In genomic region chr7:131966023-131966915, GRCm38 (mm10) we compare ENCODE assay signal across 10 mouse cellular contexts. TPM values are rescaled to one million over a fixed set of nuclear protein-coding genes. Genes with fewer than 3 reads are reported as not detected.
DNase-seq lines count a peak whose midpoint lies in the region; ATAC-seq and TF ChIP-seq lines count a peak whose summit lies in the region.
"Had no signal": no experiment of that assay in that cellular context is flagged by ENCODE, and none has a peak within 500 bp of the region (broad histone marks: within the 10 kb centered on the region; RNA-seq: fewer than 3 reads in every experiment).

Gene Gpr26, plus strand, starts transcription at chr7:131966460.

- peaks cover 62% of the 10 kb centered on the region for H3K27me3 ChIP-seq in heart, embryonic 13.5 days (replicated peaks)
- H3K27me3 ChIP-seq in embryonic facial prominence, embryonic 15.5 days = peaks cover 69% of the 10 kb centered on the region
- H3K27me3 ChIP-seq in midbrain, postnatal 0 days (ENCODE audit: insufficient read depth, low read length) = no peaks in the 10 kb centered on the region

- ATAC-seq in heart, embryonic 13.5 days (ENCODE audit: extremely low read depth, insufficient number of reproducible peaks, low FRiP score, low TSS enrichment) = no peak
- peak; percentile 44; the same call in 1 of the 2 replicates for ATAC-seq in embryonic facial prominence, embryonic 15.5 days (ENCODE audit: insufficient number of reproducible peaks, low FRiP score, low TSS enrichment, low read depth)
- ATAC-seq in midbrain, postnatal 0 days (ENCODE audit: low FRiP score) = peak; percentile 80

- H3K27ac ChIP-seq in heart, embryonic 13.5 days (replicated peaks) = no peak within 1 kb of the TSS
- no peak within 1 kb of the TSS for H3K27ac ChIP-seq in embryonic facial prominence, embryonic 15.5 days (replicated peaks)
- H3K27ac ChIP-seq in midbrain, postnatal 0 days (ENCODE audit: low read depth, low read length) = peak within 1 kb of the TSS; percentile 89
- H3K27ac ChIP-seq: kidney, postnatal 0 days had no signal

- no peaks in the 10 kb centered on the region for H3K4me1 ChIP-seq in heart, embryonic 13.5 days
- H3K4me1 ChIP-seq in embryonic facial prominence, embryonic 15.5 days = peaks cover 11% of the 10 kb centered on the region
- peaks cover 23% of the 10 kb centered on the region for H3K4me1 ChIP-seq in midbrain, postnatal 0 days (ENCODE audit: insufficient read depth, low read length)

- no peaks in the 10 kb centered on the region for H3K36me3 ChIP-seq in heart, embryonic 13.5 days
- H3K36me3 ChIP-seq in embryonic facial prominence, embryonic 15.5 days = no peaks in the 10 kb centered on the region
- H3K36me3 ChIP-seq in midbrain, postnatal 0 days (ENCODE audit: insufficient read depth, low read length) = no peaks in the 10 kb centered on the region

- DNase-seq in heart, adult 8-10 months (ENCODE audit: low spot score) = no peak
- DNase-seq in layer of hippocampus, adult 9-11 months = peak; percentile 53
- DNase-seq in midbrain, postnatal 0 days (ENCODE audit: low spot score) = peak; percentile 51
- no peak for DNase-seq in gastrocnemius, postnatal 10 days
- no peak for DNase-seq in kidney, postnatal 4 days
- DNase-seq in urinary bladder, postnatal 14 days (ENCODE audit: low spot score) = no peak

- H3K4me3 ChIP-seq in heart, embryonic 13.5 days = 0 out of 2 replicates have a peak within 1 kb of the TSS, but pooled peaks have one; percentile 17
- peak within 1 kb of the TSS; percentile 18 for H3K4me3 ChIP-seq in embryonic facial prominence, embryonic 15.5 days (replicated peaks)
- H3K4me3 ChIP-seq in midbrain, postnatal 0 days (ENCODE audit: low read depth, low read length) = peak within 1 kb of the TSS; percentile 67

- TF ChIP-seq CTCF in midbrain, postnatal 0 days (IDR thresholded peaks at IDR 0.05) = peak; percentile 51

- 2% methylated on average over 32 of the region's 32 CpGs for WGBS in heart, embryonic 13.5 days
- WGBS in embryonic facial prominence, embryonic 15.5 days = 2% methylated on average over 30 of the region's 32 CpGs
- under 1% methylated on average over 31 of the region's 32 CpGs for WGBS in midbrain, postnatal 0 days

- H3K4me2 ChIP-seq in heart, embryonic 13.5 days = peak within 1 kb of the TSS; percentile 7; the same call in 1 of the 2 replicates
- H3K4me2 ChIP-seq in embryonic facial prominence, embryonic 15.5 days (replicated peaks) = peak within 1 kb of the TSS; percentile 39
- H3K4me2 ChIP-seq in midbrain, postnatal 0 days (ENCODE audit: low read depth, low read length, poor library complexity, severe bottlenecking) = peak within 1 kb of the TSS; percentile 83

- no peak within 1 kb of the TSS for H3K9ac ChIP-seq in heart, embryonic 13.5 days
- H3K9ac ChIP-seq in embryonic facial prominence, embryonic 15.5 days = no peak within 1 kb of the TSS
- H3K9ac ChIP-seq in midbrain, postnatal 0 days (replicated peaks; ENCODE audit: low read length, poor library complexity, severe bottlenecking) = peak within 1 kb of the TSS; percentile 81

- no peaks in the 10 kb centered on the region for H3K9me3 ChIP-seq in heart, embryonic 13.5 days
- no peaks in the 10 kb centered on the region for H3K9me3 ChIP-seq in embryonic facial prominence, embryonic 15.5 days (replicated peaks)
- H3K9me3 ChIP-seq in midbrain, postnatal 0 days (ENCODE audit: low read length) = no peaks in the 10 kb centered on the region

RNA-seq across cellular contexts. Expression of gene Gpr26, which starts in this region (rescaled TPM):
- polyA plus RNA-seq in heart, embryonic 13.5 days (2015; fragmentation: Nextera tagmentation; extraction: Ambion mirVana) = not detected in 2 replicates
- under 1 TPM in 1 of 4 experiments, not detected in 3; 0.03 TPM for total RNA-seq in heart, adult 8-10 months (2022)
- 0.01 TPM in 1 of 2 replicates, not detected in the other for polyA plus RNA-seq in embryonic facial prominence, embryonic 15.5 days (2015; fragmentation: Nextera tagmentation; extraction: Ambion mirVana)
- total RNA-seq in midbrain, postnatal 0 days (2014; rRNA removed) = 28.9 and 30.5 TPM in 2 replicates
- polyA plus RNA-seq in midbrain, postnatal 0 days (2015; fragmentation: Nextera tagmentation; extraction: Ambion mirVana) = 2.3 and 2.7 TPM in 2 replicates
- under 1 TPM; 0.07 to 0.14 TPM for total RNA-seq in gastrocnemius, postnatal 10 days (2021)
- polyA plus RNA-seq: kidney, postnatal 0 days; small intestine, adult 2 months had no signal

Comparison
In these comparisons a context has a peak if more than half of its experiments do, and no peak if none do; other contexts are left out.
1. RNA of gene Gpr26 (total RNA-seq): 28.9 to 30.5 TPM in midbrain, postnatal 0 days; 0.07 to 0.14 TPM in gastrocnemius, postnatal 10 days and 0.03 TPM in heart, adult 8-10 months; every median in the first group is over 10 times any median in the second.
2. Peak in ATAC-seq, H3K4me3 ChIP-seq and H3K4me2 ChIP-seq in embryonic facial prominence, embryonic 15.5 days; RNA of the gene not detected or under 1 TPM.
3. H3K4me2 ChIP-seq: peak in every context shown above with its lines; median percentile 83 in midbrain, postnatal 0 days; 39 in embryonic facial prominence, embryonic 15.5 days; 7 in heart, embryonic 13.5 days.
4. H3K4me3 ChIP-seq: peak in every context shown above with its lines; median percentile 67 in midbrain, postnatal 0 days; 18 in embryonic facial prominence, embryonic 15.5 days; 17 in heart, embryonic 13.5 days.
5. DNase-seq: peak in layer of hippocampus, adult 9-11 months (single experiment) and midbrain, postnatal 0 days (single experiment); none in heart, adult 8-10 months (single experiment), gastrocnemius, postnatal 10 days (single experiment), kidney, postnatal 4 days (0 of 2) and urinary bladder, postnatal 14 days (single experiment).